Mouse (Mus musculus) heart, postnatal 25 days (tissue): ENCODE data around the gene Arhgef7. TPM values are rescaled to one million over a fixed set of nuclear protein-coding genes. Genes with fewer than 3 reads are reported as not detected.

Source experiments
- DNase-seq: peaks from one replicate; pipeline ENCODE4 v3.0.0; 2022; ENCODE audit warnings: low spot score
- intact Hi-C: fragments of 180-260 bp; cut with DNase I; formaldehyde crosslinking; loops from one replicate; pipeline ENCODE4 v1.15.1; 2025
- total RNA-seq, 2 experiments: library from RNA; stranded (reverse); gene quantifications; 2 replicates each; pipeline ENCODE4 v1.2.3; 2021

Gene Arhgef7
- total RNA-seq, 2 experiments from 2014 or later, result 153 to 155 TPM

- intact Hi-C loops, result no loop called here
Measured at GRCm38 (mm10) chr8:11709542-11709941, 18.0 kb upstream of the Arhgef7 start.

GRCm38 (mm10) chr8:11710415-11710814 lies 17.1 kb upstream of the Arhgef7 start:
- intact Hi-C loops, result no loop called here

More at GRCm38 (mm10) chr8:11709542-11709941, 18.0 kb upstream of the Arhgef7 start:
- DNase-seq, result no peak

GRCm38 (mm10) chr8:11712244-11712643 lies 15.3 kb upstream of the Arhgef7 start:
- intact Hi-C loops, result no loop called here
- DNase-seq, result no peak

More at GRCm38 (mm10) chr8:11710415-11710814, 17.1 kb upstream of the Arhgef7 start:
- no peak for DNase-seq

GRCm38 (mm10) chr8:11717194-11717593 lies 10.3 kb upstream of the Arhgef7 start:
- intact Hi-C loops, result no loop called here
- no peak for DNase-seq

GRCm38 (mm10) chr8:11727273-11727650 lies 259 bp upstream of the Arhgef7 start:
- no peak for DNase-seq
- intact Hi-C loops, result no loop called here

GRCm38 (mm10) chr8:11728482-11729295 lies 1.2 kb downstream of the Arhgef7 start:
- intact Hi-C loops, result no loop called here
- DNase-seq, result no peak

- no peak for DNase-seq
- intact Hi-C loops, result no loop called here
Measured at GRCm38 (mm10) chr8:11730271-11730940, 2.9 kb downstream of the Arhgef7 start.

GRCm38 (mm10) chr8:11735672-11736235 lies 8.2 kb downstream of the Arhgef7 start:
- DNase-seq, result no peak
- intact Hi-C loops, result no loop called here

GRCm38 (mm10) chr8:11737096-11737495 lies 9.6 kb downstream of the Arhgef7 start:
- DNase-seq, result no peak

GRCm38 (mm10) chr8:11739082-11739481 lies 11.6 kb downstream of the Arhgef7 start:
- intact Hi-C loops, result no loop called here
- DNase-seq, result no peak

More at GRCm38 (mm10) chr8:11737096-11737495, 9.6 kb downstream of the Arhgef7 start:
- intact Hi-C loops, result no loop called here

- DNase-seq, result no peak
- intact Hi-C loops, result no loop called here
Measured at GRCm38 (mm10) chr8:11740857-11741256, 13.3 kb downstream of the Arhgef7 start.

GRCm38 (mm10) chr8:11743580-11743979 lies 16.1 kb downstream of the Arhgef7 start:
- intact Hi-C loops, result no loop called here
- no peak for DNase-seq

- DNase-seq, result no peak
- intact Hi-C loops, result no loop called here
Measured at GRCm38 (mm10) chr8:11746850-11747600, 19.5 kb downstream of the Arhgef7 start.

GRCm38 (mm10) chr8:11749472-11749871 lies 22.0 kb downstream of the Arhgef7 start:
- intact Hi-C loops, result no loop called here
- DNase-seq, result no peak

GRCm38 (mm10) chr8:11752338-11752737 lies 24.8 kb downstream of the Arhgef7 start:
- no peak for DNase-seq
- intact Hi-C loops, result no loop called here

GRCm38 (mm10) chr8:11753155-11753941 lies 25.8 kb downstream of the Arhgef7 start:
- DNase-seq, result no peak
- intact Hi-C loops, result no loop called here

- intact Hi-C loops, result loop anchor here (5.0 kb wide), 1 partner anchor 188 kb away; no protein-coding TSS in a partner anchor
- no peak for DNase-seq
Measured at GRCm38 (mm10) chr8:11754723-11755122, 27.2 kb downstream of the Arhgef7 start.

GRCm38 (mm10) chr8:11755873-11756272 lies 28.4 kb downstream of the Arhgef7 start:
- intact Hi-C loops, result loop anchor here (1.0 to 5.0 kb wide), 3 partner anchors 32 to 186 kb away; no protein-coding TSS in a partner anchor
- peak; percentile 32 for DNase-seq
